Comparison of ENCODE assay signal across 26 mouse cellular contexts in genomic region chr14:27826829-27827228, GRCm38 (mm10).
"Had no signal": no experiment of that assay in that cellular context is flagged by ENCODE, and none has a peak within 500 bp of the region (broad histone marks: within the 10 kb centered on the region; RNA-seq: fewer than 3 reads in every experiment).

No protein-coding gene starts in this region.

- H3K4me3 ChIP-seq: gastrocnemius, adult 2 months; heart, adult 2 months; heart, embryonic 13.5 days; heart, embryonic 15.5 days; hindbrain, embryonic 13.5 days; hindbrain, embryonic 15.5 days; intestine, embryonic 15.5 days; kidney, embryonic 15.5 days; limb, embryonic 13.5 days; limb, embryonic 15.5 days; liver, embryonic 12.5 days had no signal

- DNase-seq: gastrocnemius, adult 2 months; gastrocnemius, postnatal 10 days; gastrocnemius, postnatal 25 days; heart, adult 11 months; heart, adult 2 months; heart, postnatal 14 days; heart, postnatal 36 days; kidney, adult 11 months; kidney, adult 2 months; kidney, adult 9 months; kidney, postnatal 14 days; kidney, postnatal 36 days; layer of hippocampus, postnatal 36 days; left cerebral cortex, postnatal 4 days had no signal

- H3K27ac ChIP-seq: gastrocnemius, adult 2 months; heart, adult 2 months; heart, embryonic 13.5 days; heart, embryonic 15.5 days; hindbrain, embryonic 13.5 days; hindbrain, embryonic 15.5 days; hindbrain, postnatal 0 days; intestine, embryonic 15.5 days; kidney, embryonic 15.5 days; kidney, postnatal 0 days; limb, embryonic 13.5 days; limb, embryonic 15.5 days; liver, embryonic 12.5 days; liver, embryonic 14.5 days had no signal
